Comparison of ENCODE assay signal across 8 mouse cellular contexts in the genomic region with DNA sequence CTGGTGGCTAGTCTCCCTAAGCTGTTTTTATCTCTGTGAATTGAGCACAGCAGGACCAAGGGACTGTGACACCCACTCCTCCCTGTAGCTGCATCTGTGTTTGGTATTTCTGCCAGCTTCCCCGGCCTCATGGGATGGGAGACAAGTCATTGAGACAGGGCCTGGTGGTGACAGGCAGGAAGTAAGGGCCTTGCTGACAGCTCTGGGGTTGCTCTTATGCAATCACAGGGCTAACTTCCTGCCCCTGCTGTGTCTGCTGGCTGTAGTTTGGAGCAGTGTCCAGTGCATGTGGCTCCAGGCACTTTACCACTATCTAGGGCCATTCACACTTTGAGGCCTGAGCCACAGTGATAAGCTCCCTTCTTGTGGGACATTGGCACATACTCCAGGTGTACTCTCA. TPM values are rescaled to one million over a fixed set of nuclear protein-coding genes. Genes with fewer than 3 reads are reported as not detected.
DNase-seq lines count a peak whose midpoint lies in the region.

No protein-coding gene starts in this region.

- WGBS in midbrain, embryonic 10.5 days: 71% methylated on average over 1 of the region's 1 CpGs

- no peak overlapping the region for H3K27ac ChIP-seq in midbrain, embryonic 10.5 days (replicated peaks)

- peaks cover 18% of the 10 kb centered on the region for H3K4me1 ChIP-seq in megakaryocyte, embryonic 14.5 days
- peaks cover 33% of the 10 kb centered on the region for H3K4me1 ChIP-seq in midbrain, embryonic 10.5 days

- H3K36me3 ChIP-seq in megakaryocyte, embryonic 14.5 days (replicated peaks; ENCODE audit: low read length): no peaks in the 10 kb centered on the region
- H3K36me3 ChIP-seq in midbrain, embryonic 10.5 days: no peaks in the 10 kb centered on the region

- H3K27me3 ChIP-seq in megakaryocyte, embryonic 14.5 days (replicated peaks): peaks cover 89% of the 10 kb centered on the region
- no peaks in the 10 kb centered on the region for H3K27me3 ChIP-seq in midbrain, embryonic 10.5 days (ENCODE audit: low read depth, poor library complexity, severe bottlenecking)

- peak overlapping the region; percentile 24 for H3K4me3 ChIP-seq in megakaryocyte, embryonic 14.5 days (replicated peaks)
- H3K4me3 ChIP-seq in midbrain, embryonic 10.5 days: no peak overlapping the region

- peak; percentile 43 for DNase-seq in right cerebral cortex, adult 18-20 months
- DNase-seq in right cerebral cortex, postnatal 4 days: no peak
- DNase-seq in heart, adult 9 months (ENCODE audit: low spot score in 2 of 2): peak; percentile 85 to 87
- peak; percentile 23 to 35 for DNase-seq in layer of hippocampus, adult 8-10 months (ENCODE audit: low spot score in 2 of 2)
- DNase-seq in midbrain, embryonic 10.5 days (ENCODE audit: low spot score): no peak
- DNase-seq in ovary, postnatal 14 days (ENCODE audit: low spot score): no peak
- no peak for DNase-seq in B cell, adult 2 months

- H3K9me3 ChIP-seq in megakaryocyte, embryonic 14.5 days: peaks cover 17% of the 10 kb centered on the region
- H3K9me3 ChIP-seq in midbrain, embryonic 10.5 days (replicated peaks): no peaks in the 10 kb centered on the region

RNA-seq across cellular contexts. Expression of gene Crispld2, which starts 48.6 kb away (rescaled TPM):
- total RNA-seq in layer of hippocampus, adult 8-10 months (2022): 1 to 10 TPM; 2.2 to 5.2 (median 2.9) TPM
- polyA plus RNA-seq in megakaryocyte, embryonic 14.5 days (2012; ENCODE audit: insufficient read depth, low replicate concordance): 0.83 TPM in 1 of 2 replicates, not detected in the other
- polyA plus RNA-seq in midbrain, embryonic 10.5 days (2016; fragmentation: Nextera tagmentation; extraction: Ambion mirVana): 2.9 and 4.0 TPM in 2 replicates

Comparison
In these comparisons a context has a peak if more than half of its experiments do, and no peak if none do; other contexts are left out.
1. DNase-seq: peak in right cerebral cortex, adult 18-20 months (single experiment), heart, adult 9 months (2 of 2) and layer of hippocampus, adult 8-10 months (2 of 2); none in right cerebral cortex, postnatal 4 days (single experiment), midbrain, embryonic 10.5 days (single experiment), ovary, postnatal 14 days (single experiment) and B cell, adult 2 months (0 of 2).